Mouse (Mus musculus): ENCODE results near the gene 9030612E09Rik. TPM values are rescaled to one million over a fixed set of nuclear protein-coding genes. Genes with fewer than 3 reads are reported as not detected.

Gene 9030612E09Rik
- 0.60 TPM for polyA plus RNA-seq (2014; fragmentation: Illumina TruSeq; extraction: RNeasy Lipid Tissue Mini Kit (QIAGEN cat#74804); ENCODE audit: low read depth, low replicate concordance)

GRCm38 (mm10) chr10:43174326-43175155, at the start of gene 9030612E09Rik, which contains the start of gene Sobp:
9030612E09Rik (plus strand) TSS chr10:43174704.
Sobp (minus strand) TSS chr10:43174530.

GRCm38 (mm10) chr10:43220910-43221625, 46.6 kb downstream of the 9030612E09Rik start, which contains the start of gene Pdss2:
Pdss2 (plus strand) TSS chr10:43221486.

Other genes starting within 250 kb of the 9030612E09Rik start
- gene Sobp, start 174 bp upstream of the 9030612E09Rik start, polyA plus RNA-seq (2014; fragmentation: Illumina TruSeq; extraction: RNeasy Lipid Tissue Mini Kit (QIAGEN cat#74804); ENCODE audit: low read depth, low replicate concordance) = 2.7 TPM
- gene Pdss2, start 46.8 kb downstream of the 9030612E09Rik start, polyA plus RNA-seq (2014; fragmentation: Illumina TruSeq; extraction: RNeasy Lipid Tissue Mini Kit (QIAGEN cat#74804); ENCODE audit: low read depth, low replicate concordance) = 39.5 TPM